Mouse (Mus musculus): ENCODE measurements at regions not wholly inside any gene's neighbourhood (a gene's known extent, or its start where the extent isn't known, plus 50 kb on each side); places are given as distances from the start of the nearest gene placed in this dataset.
A peak's percentile ranks its signal among the peaks of the same experiment; 100 is the strongest.

DNA sequence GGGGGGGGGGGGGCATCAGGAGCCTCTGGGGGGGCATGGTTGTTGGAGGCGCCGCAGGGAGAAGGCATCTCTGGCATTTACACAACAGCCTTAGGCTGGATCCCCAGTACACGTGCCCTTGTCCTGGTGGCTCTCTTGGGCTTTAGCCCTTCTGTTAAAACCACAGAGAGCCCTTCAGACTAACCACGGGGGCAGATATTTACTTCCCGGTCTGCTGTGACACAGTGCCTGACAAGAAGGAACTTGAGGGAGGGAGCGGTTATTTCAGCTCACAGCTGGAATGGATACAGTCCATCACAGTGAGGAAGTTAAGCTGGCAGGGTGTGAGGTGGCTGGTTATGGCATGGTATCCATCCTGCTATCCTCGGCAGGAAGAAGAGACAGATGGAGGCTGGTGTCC, 71.0 kb upstream of the Gm11733 start:
- peak; percentile 32 for DNase-seq (ENCODE audit: low read depth, low spot score)
- H3K36me3 ChIP-seq (ENCODE audit: control insufficient read depth, insufficient read depth, low read length, poor library complexity, severe bottlenecking), result no peaks in the 10 kb centered on the region
- H3K27me3 ChIP-seq (ENCODE audit: control insufficient read depth, insufficient read depth, low read length, poor library complexity, severe bottlenecking), result no peaks in the 10 kb centered on the region

DNA sequence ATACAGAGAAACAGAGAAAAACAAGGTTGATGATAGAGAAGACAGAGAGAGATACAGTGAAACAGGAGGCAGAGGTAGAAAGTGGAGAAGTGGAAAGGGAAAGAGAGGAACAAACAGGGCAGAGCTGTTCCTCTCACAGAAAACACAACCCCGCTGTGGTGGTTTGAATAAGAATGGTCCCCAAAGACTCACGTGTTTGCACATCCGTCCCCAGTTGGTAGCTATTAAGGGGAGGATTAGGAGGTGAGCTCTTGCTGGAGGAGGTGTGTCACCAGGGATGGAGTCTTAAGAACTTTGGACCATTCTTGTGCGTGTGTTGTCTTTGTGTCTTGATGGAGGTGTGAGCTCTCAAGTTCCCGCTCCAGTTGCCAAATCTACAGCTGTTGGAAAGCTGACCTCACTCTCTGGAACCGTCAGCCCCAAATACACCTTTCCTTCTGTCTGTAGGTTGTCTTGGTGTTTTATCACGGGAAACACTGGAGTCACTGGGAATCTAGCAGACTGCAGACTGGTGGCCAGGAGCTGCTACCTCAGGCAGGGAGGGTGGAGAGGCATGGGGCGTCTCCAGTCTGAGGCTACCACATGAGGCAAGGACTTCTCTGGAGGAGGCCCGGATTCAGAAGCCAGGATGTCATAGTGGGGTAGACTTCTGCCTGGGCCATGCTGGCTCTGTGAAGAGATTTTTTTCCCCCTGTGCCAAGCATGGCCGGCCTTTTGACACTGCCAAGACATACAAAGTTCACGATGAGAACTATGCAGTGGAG, 70.0 kb upstream of the Gm11733 start:
- no peaks in the 10 kb centered on the region for H3K27me3 ChIP-seq (ENCODE audit: control insufficient read depth, insufficient read depth, low read length, poor library complexity, severe bottlenecking)
- no peaks in the 10 kb centered on the region for H3K36me3 ChIP-seq (ENCODE audit: control insufficient read depth, insufficient read depth, low read length, poor library complexity, severe bottlenecking)
- DNase-seq (ENCODE audit: low read depth, low spot score), result peak; percentile 22

DNA sequence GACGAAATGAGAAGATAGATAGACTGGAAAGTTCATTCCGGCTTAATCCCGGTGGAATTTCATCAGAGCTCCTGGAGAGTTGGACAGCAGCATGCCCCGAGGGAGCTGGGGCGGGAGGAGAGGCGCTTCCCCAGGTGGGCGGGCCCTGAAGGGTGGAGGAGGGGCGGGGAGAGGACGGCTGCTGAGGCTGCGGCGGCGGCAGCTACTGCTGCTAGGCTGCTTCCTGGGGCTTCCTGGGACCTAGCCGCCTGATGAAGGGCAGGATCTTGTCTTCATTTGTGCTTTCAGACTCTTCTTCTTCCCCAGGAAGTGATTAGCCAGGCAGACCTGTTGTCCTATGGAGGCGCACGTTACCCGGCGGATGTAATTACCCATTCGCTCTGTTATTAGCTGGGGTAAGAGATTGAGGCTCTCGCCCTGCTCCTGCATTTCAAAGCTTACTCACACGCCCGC, 69.3 kb upstream of the Gm11733 start:
- Histone ChIP-seq H3K36me3 (ENCODE audit: control insufficient read depth, insufficient read depth, low read length, poor library complexity, severe bottlenecking) (no peaks in the 10 kb centered on the region), H3K27me3 (ENCODE audit: control insufficient read depth, insufficient read depth, low read length, poor library complexity, severe bottlenecking) (no peaks in the 10 kb centered on the region)
- peak; percentile 38 for DNase-seq (ENCODE audit: low read depth, low spot score)

DNA sequence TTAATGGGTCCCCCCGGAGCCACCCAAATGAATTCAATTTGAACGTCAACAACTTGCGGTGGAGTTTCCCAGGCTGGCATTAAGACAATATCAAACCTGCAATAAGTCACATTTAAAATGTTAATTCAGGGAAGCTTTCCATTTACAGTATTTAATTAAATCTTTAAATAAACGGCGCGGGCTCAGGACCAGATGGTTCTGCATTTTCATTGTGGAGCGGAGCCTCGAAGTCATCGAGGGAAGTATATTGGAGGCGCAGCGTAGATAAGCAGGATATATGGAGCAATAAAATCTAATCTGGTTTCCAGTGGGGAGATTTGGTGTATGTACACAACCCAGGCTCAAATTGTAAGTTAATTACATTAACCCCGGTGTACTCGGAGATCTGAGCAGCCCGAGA, 68.7 kb upstream of the Gm11733 start:
- Histone ChIP-seq H3K36me3 (ENCODE audit: control insufficient read depth, insufficient read depth, low read length, poor library complexity, severe bottlenecking) (no peaks in the 10 kb centered on the region), H3K27me3 (ENCODE audit: control insufficient read depth, insufficient read depth, low read length, poor library complexity, severe bottlenecking) (no peaks in the 10 kb centered on the region)
- no peak for DNase-seq (ENCODE audit: low read depth, low spot score)

DNA sequence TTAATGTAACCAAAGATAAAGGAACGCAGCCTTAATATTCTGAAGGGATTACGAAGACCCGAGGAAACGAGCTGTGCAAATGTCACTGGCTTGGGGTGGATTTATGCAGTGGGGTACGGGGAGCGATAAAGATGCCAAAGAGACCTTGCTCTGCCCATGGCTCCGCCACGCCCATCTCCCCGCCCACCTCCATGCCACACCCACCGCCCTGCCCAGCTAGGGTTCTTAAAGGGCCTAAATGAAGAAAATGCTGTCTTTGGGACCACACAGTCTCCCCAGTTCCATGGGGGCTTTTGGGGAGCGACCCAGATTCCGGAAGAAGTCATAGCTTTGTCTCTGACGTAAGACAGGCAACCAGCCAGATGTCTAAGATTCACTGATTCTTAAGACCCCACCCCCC, 68.2 kb upstream of the Gm11733 start:
- Histone ChIP-seq H3K27me3 (ENCODE audit: control insufficient read depth, insufficient read depth, low read length, poor library complexity, severe bottlenecking) (no peaks in the 10 kb centered on the region), H3K36me3 (ENCODE audit: control insufficient read depth, insufficient read depth, low read length, poor library complexity, severe bottlenecking) (no peaks in the 10 kb centered on the region)
- DNase-seq (ENCODE audit: low read depth, low spot score), result peak; percentile 53

DNA sequence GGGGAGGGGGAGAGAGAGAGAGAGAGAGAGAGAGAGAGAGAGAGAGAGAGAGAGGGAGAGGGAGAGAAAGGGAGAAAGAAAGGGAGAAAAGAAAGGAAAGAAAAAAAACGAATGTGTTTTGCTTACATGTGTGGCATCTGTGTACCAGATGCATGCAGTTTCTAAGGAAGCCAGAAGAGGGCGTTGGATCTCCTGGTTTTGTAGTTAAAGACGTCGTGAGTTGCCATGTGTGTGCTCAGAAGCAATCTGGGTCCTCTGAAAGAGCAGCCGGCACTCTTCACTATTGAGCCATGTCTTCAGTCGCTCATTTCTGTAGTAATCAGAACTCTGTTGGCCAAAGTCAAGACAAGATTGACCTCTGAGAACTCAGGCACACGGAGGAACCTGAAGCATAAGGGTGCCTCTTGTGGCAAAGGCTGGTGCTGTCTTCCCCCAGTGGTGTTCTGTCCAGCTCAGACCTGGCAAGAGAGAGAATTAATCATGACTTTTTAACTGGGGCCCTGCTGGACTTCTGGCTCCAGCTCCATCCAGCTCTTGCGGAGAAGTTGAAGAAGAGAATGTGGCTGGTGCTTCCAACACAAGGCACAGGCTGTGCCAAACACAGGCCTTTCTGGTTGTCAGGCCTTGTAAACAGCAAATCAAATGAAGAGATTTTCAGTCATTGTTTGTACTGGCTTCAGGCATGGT, 67.0 kb upstream of the Gm11733 start:
- Histone ChIP-seq H3K27me3 (ENCODE audit: control insufficient read depth, insufficient read depth, low read length, poor library complexity, severe bottlenecking) (no peaks in the 10 kb centered on the region), H3K36me3 (ENCODE audit: control insufficient read depth, insufficient read depth, low read length, poor library complexity, severe bottlenecking) (no peaks in the 10 kb centered on the region)
- DNase-seq (ENCODE audit: low read depth, low spot score), result no peak

DNA sequence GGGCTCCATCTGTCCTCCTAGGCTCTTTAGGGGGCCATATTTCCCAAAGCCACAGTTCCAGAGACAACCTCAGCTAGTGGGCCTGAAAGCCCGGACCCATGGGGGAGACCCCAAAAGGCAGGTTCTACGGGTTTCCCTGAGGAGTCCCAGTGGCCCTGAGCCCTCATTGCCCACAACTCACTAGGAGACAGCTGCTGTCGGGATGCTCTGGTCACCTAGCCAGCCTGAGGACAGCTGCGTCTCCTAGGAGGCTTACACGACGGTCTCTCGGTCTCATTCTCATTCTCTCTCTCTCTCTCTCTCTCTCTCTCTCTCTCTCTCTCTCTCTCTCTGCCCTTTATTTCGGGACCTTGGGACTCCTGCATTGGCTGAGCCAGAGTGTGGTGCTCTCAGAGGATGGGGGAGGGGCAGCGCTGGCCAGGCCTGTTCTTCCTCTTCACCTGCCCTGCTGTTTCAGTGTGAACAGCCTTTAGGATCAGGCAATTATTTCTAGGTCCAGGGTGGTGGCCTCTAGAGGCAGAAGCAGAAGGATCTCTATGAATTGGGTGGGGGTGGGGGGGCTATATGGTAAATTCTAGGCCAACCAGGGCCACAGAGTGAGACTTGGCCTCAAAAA, 66.1 kb upstream of the Gm11733 start:
- Histone ChIP-seq H3K27me3 (ENCODE audit: control insufficient read depth, insufficient read depth, low read length, poor library complexity, severe bottlenecking) (no peaks in the 10 kb centered on the region), H3K36me3 (ENCODE audit: control insufficient read depth, insufficient read depth, low read length, poor library complexity, severe bottlenecking) (no peaks in the 10 kb centered on the region)
- DNase-seq (ENCODE audit: low read depth, low spot score), result no peak

DNA sequence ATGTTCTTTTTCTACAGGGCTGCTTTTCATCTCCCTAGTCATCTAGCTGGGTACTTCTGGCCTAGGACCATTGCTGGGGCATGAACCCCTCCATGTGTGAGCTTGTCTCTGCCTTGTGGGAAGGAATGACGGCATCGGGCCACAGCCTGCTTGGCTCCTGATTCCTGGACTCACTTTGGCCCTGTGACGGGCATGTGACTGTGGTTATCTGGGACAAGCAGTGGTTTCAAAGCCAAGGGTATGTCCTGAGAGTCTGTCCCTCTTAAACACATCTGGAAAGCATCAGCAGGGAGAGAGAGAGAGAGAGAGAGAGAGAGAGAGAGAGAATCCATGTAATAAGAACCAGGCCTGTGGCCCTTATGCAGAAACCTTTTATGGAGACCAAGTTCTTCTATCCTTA, 65.2 kb upstream of the Gm11733 start:
- Histone ChIP-seq H3K36me3 (ENCODE audit: control insufficient read depth, insufficient read depth, low read length, poor library complexity, severe bottlenecking) (no peaks in the 10 kb centered on the region), H3K27me3 (ENCODE audit: control insufficient read depth, insufficient read depth, low read length, poor library complexity, severe bottlenecking) (no peaks in the 10 kb centered on the region)
- DNase-seq (ENCODE audit: low read depth, low spot score), result no peak

DNA sequence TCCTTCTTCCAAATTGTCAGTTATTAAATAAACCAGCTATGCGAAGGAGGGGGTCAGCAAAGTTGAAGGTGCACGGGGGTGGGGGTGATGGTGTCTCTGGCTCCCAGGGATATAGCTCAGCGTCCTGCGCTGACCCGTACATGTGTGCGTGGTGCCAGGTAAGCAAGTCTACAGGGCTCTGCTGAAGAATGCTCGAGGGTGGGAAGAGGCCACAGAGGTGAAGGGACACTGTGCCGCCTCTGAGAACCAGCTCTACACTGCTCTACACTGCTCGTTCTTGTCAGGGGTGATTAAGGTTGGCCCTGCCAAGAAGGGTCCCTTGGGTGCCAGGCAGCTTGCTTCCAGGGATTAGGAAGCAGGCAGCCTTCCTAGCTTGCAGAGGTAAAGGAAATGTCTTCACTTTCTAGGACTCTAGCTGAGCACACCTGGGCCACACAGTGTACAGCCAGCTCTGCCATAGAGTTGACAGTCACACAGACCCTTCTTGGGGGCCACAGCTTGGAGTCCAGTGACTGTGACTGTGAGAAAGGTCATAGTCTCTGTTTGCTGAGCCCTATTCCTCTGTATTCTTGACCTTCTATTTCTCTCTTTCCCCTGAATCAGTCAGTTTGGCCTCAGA, 64.7 kb upstream of the Gm11733 start:
- no peaks in the 10 kb centered on the region for H3K36me3 ChIP-seq (ENCODE audit: control insufficient read depth, insufficient read depth, low read length, poor library complexity, severe bottlenecking)
- no peak for DNase-seq (ENCODE audit: low read depth, low spot score)

DNA sequence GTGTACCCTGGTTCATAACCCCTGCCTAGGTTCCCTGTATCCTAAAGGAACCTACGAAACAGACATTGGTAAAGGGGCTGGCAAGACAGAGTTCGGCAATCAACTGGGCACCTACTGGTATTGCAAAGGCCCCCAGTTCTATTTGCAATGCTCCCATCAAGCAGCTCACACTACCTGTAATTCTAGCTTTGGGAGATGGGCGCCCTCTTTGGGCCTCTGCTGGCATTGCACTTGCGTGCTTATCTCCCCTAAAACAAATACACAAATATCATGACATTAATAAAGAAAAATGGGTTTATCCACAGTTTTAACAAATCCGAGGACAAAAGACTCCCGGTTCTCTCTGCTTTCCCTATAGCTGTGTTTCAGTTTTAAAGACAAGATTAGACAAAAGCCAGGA, 61.5 kb upstream of the Gm11733 start:
- H3K27me3 ChIP-seq (ENCODE audit: control insufficient read depth, insufficient read depth, low read length, poor library complexity, severe bottlenecking), result no peaks in the 10 kb centered on the region; the same call in 1 of the 2 replicates
- H3K36me3 ChIP-seq (ENCODE audit: control insufficient read depth, insufficient read depth, low read length, poor library complexity, severe bottlenecking), result no peaks in the 10 kb centered on the region
- no peak for DNase-seq (ENCODE audit: low read depth, low spot score)

More for the DNA sequence above, 64.7 kb upstream of the Gm11733 start:
- H3K27me3 ChIP-seq (ENCODE audit: control insufficient read depth, insufficient read depth, low read length, poor library complexity, severe bottlenecking), result no peaks in the 10 kb centered on the region

DNA sequence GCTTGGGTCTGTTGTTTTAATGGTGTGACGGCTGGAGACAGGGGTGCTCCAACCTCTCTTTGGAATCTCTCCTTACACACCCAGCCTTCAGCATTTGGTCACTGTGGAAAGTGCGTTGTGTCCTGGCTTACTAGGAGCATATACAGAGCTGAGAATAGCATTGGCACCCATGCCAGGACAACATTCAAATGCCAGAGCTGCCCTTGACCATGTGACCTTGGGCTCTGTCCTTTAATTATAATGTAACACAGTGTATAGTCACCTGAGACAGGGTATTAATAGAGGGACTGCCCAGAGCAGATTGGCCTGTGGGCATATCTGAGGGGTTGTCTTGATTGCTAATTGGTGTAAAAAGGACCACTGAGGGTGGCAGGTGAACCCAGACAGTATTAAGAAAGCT, 60.7 kb upstream of the Gm11733 start:
- no peak for DNase-seq (ENCODE audit: low read depth, low spot score)
- Histone ChIP-seq H3K27me3 (ENCODE audit: control insufficient read depth, insufficient read depth, low read length, poor library complexity, severe bottlenecking) (no peaks in the 10 kb centered on the region; the same call in 1 of the 2 replicates), H3K36me3 (ENCODE audit: control insufficient read depth, insufficient read depth, low read length, poor library complexity, severe bottlenecking) (no peaks in the 10 kb centered on the region)

DNA sequence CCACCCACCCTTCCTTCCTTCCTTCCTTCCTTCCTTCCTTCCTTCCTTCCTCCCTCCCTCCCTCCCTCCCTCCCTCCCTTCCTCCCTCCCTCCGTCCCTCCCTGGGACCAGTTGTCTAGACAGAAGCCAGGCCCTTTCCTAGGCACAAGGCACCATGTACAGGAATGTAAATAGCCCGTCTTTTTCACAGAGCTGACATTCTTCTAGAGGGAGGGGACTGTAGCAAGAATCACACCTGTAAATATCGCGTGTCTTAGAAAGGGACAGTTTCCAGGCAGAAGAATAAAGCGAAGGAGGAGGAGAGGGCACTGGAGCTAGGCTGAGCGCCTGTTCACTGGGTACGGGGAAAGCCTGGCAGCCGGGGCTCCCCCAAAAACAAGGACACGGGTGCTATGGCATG, 58.7 kb upstream of the Gm11733 start:
- no peaks in the 10 kb centered on the region; the same call in 1 of the 2 replicates for H3K27me3 ChIP-seq (ENCODE audit: control insufficient read depth, insufficient read depth, low read length, poor library complexity, severe bottlenecking)
- no peak for DNase-seq (ENCODE audit: low read depth, low spot score)
- no peaks in the 10 kb centered on the region for H3K36me3 ChIP-seq (ENCODE audit: control insufficient read depth, insufficient read depth, low read length, poor library complexity, severe bottlenecking)

DNA sequence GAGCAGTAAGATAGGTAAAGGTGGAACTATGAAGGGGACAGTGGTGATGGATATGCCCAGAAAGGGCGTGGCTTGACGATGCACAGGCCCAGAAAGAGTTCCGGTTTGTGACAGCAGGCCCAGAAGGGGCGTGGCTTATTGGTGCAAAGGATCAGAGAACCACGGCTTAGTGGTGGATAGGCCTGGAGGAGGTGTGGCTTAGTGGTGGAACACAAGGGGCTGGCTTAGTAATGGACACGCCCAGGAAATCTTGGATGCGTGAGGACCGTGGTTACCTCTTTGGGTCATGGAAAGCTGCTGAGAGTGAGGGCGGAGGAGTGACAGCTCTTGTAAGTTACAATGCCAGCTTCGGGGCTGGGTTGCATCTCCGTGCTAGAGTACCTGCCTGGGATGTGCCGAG, 58.2 kb upstream of the Gm11733 start:
- H3K36me3 ChIP-seq (ENCODE audit: control insufficient read depth, insufficient read depth, low read length, poor library complexity, severe bottlenecking), result no peaks in the 10 kb centered on the region
- DNase-seq (ENCODE audit: low read depth, low spot score), result peak; percentile 31
- H3K27me3 ChIP-seq (ENCODE audit: control insufficient read depth, insufficient read depth, low read length, poor library complexity, severe bottlenecking), result no peaks in the 10 kb centered on the region; the same call in 1 of the 2 replicates

DNA sequence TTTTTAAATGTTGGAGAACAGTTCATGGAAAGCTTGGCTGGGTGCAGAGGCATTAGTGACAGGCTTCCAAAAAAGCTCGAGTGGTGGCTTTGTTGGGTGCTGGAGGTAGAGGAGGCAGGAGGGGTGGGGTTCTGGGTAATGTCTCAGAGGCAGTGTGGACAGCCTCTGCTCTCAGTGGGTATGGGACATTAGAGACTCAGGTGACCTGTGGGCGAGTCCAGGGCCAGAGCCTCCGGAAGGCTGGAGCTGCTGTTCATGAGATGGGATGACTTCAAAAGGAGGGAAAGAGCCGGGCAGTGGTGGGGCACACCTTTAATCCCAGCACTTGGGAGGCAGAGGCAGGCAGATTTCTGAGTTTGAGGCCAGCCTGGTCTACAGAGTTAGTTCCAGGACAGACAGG, 57.5 kb upstream of the Gm11733 start:
- DNase-seq (ENCODE audit: low read depth, low spot score), result no peak
- Histone ChIP-seq H3K27me3 (ENCODE audit: control insufficient read depth, insufficient read depth, low read length, poor library complexity, severe bottlenecking) (no peaks in the 10 kb centered on the region; the same call in 1 of the 2 replicates), H3K36me3 (ENCODE audit: control insufficient read depth, insufficient read depth, low read length, poor library complexity, severe bottlenecking) (no peaks in the 10 kb centered on the region)
